Mouse (Mus musculus) liver (tissue): ENCODE data around the gene Axin1.
"Not testable (repeated sequence)": the region's sequence is repeated elsewhere in the genome, so short reads cannot be mapped to it uniquely, and the experiment has no call there.

ENCODE experiments used
- DNase-seq: peaks from one replicate; pipeline ENCODE4 v3.0.0-alpha.2; 2020; ENCODE audit warnings: mixed read lengths

The Axin1 gene

GRCm38 (mm10) chr17:26122431-26123140, 15.9 kb upstream of the Axin1 start:
- no peak for DNase-seq

- DNase-seq = peak; percentile 90
Measured at GRCm38 (mm10) chr17:26123267-26123684, 15.2 kb upstream of the Axin1 start, which contains the start of gene Mrpl28. Mrpl28 (plus strand) TSS chr17:26123500.

GRCm38 (mm10) chr17:26124560-26124959, 13.9 kb upstream of the Axin1 start:
- no peak for DNase-seq

- no peak for DNase-seq
Measured at GRCm38 (mm10) chr17:26125226-26125625, 13.3 kb upstream of the Axin1 start.

GRCm38 (mm10) chr17:26131062-26131732, 7.3 kb upstream of the Axin1 start:
- DNase-seq = no peak

- DNase-seq = no peak
Measured at GRCm38 (mm10) chr17:26131856-26132853, 6.3 kb upstream of the Axin1 start.

- DNase-seq = no peak
Measured at GRCm38 (mm10) chr17:26137106-26137750, 1.3 kb upstream of the Axin1 start.

GRCm38 (mm10) chr17:26137751-26138130, 747 bp upstream of the Axin1 start:
- no peak for DNase-seq

GRCm38 (mm10) chr17:26138901-26139381, 453 bp downstream of the Axin1 start:
- DNase-seq = no peak

- no peak for DNase-seq
Measured at GRCm38 (mm10) chr17:26142796-26143195, 4.3 kb downstream of the Axin1 start.

GRCm38 (mm10) chr17:26143386-26143785, 4.9 kb downstream of the Axin1 start:
- no peak for DNase-seq

- DNase-seq = no peak
Measured at GRCm38 (mm10) chr17:26149056-26149455, 10.6 kb downstream of the Axin1 start.

- no peak for DNase-seq
Measured at GRCm38 (mm10) chr17:26151886-26152630, 13.6 kb downstream of the Axin1 start.

- DNase-seq = no peak
Measured at GRCm38 (mm10) chr17:26162736-26163135, 24.2 kb downstream of the Axin1 start.

- no peak for DNase-seq
Measured at GRCm38 (mm10) chr17:26168039-26168438, 29.6 kb downstream of the Axin1 start.

GRCm38 (mm10) chr17:26175248-26175647, 36.8 kb downstream of the Axin1 start:
- DNase-seq = not testable (repeated sequence)

GRCm38 (mm10) chr17:26178611-26179010, 40.1 kb downstream of the Axin1 start:
- DNase-seq = no peak

- DNase-seq = no peak
Measured at GRCm38 (mm10) chr17:26181179-26181578, 42.7 kb downstream of the Axin1 start.

- no peak for DNase-seq
Measured at GRCm38 (mm10) chr17:26187592-26187991, 49.1 kb downstream of the Axin1 start.

GRCm38 (mm10) chr17:26188091-26188805, 49.8 kb downstream of the Axin1 start:
- no peak for DNase-seq

GRCm38 (mm10) chr17:26191486-26191885, 53.0 kb downstream of the Axin1 start:
- DNase-seq = not testable (repeated sequence)
